Mouse (Mus musculus) megakaryocyte progenitor cell, adult 5-6 weeks (primary cell): ENCODE data around the gene Hnf4a. TPM values are rescaled to one million over a fixed set of nuclear protein-coding genes. Genes with fewer than 3 reads are reported as not detected.
"Not testable (repeated sequence)": the region's sequence is repeated elsewhere in the genome, so short reads cannot be mapped to it uniquely, and the experiment has no call there.

Experiments
- ATAC-seq: replicated peaks from 2 replicates; pipeline ENCODE4 v1.8.0; 2016; ENCODE audit warnings: mild to moderate bottlenecking, moderate TSS enrichment, inconsistent platforms; ENCODE audit not compliant: poor library complexity
- total RNA-seq, 2 experiments: library from RNA; stranded (forward) in 1 of 2; stranded (reverse) in 1 of 2; fragments of 157-497, 149-512 nt in 1 of 2; fragments of 200-1000 nt in 1 of 2; gene quantifications; 2 replicates each; pipeline versions ENCODE4 v1.2.3 to v1.2.4; 2015 to 2017

The Hnf4a gene
- total RNA-seq, 2 experiments from 2014 or later = 0.75 to 1.1 TPM

DNA sequence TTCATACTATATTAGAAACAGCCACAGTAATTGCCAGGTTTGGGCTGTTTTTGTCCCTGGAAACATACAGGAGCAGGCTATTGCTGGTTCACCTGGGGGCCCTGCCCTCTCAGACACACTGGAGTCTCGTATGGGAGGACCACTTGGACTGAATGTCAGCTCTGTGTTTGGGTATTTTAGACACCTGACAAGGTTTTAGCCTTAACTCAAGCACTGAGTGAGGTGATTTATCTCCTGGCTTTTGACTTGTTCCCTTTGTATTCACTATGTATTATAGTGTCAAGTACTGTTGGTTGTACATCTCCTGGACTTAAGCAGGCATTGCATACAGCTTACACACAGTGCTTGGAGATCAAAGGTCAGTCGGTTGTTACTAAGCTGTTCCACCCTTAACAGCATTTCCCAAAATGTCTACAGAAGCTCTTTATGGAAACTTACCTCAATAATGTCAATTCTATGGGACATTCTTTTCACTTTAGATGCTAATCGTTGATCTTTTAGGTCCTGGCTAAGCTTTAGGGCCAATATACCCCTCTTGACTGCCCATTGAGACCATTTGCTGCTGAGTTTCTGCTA is 110.1 kb downstream of the Hnf4a start:
- ATAC-seq = 0 out of 2 replicates have a peak, but pooled peaks have one; percentile 0

- 0 out of 2 replicates have a peak, but pooled peaks have one; percentile 4 for ATAC-seq
Measured at GRCm38 (mm10) chr2:163617232-163617863, 110.7 kb downstream of the Hnf4a start.

GRCm38 (mm10) chr2:163617874-163618273 is 111.3 kb downstream of the Hnf4a start:
- ATAC-seq = no peak

- ATAC-seq = peak; percentile 29; the same call in 1 of the 2 replicates
Measured at GRCm38 (mm10) chr2:163620451-163620850, 113.8 kb downstream of the Hnf4a start.

GRCm38 (mm10) chr2:163621401-163621800 is 114.8 kb downstream of the Hnf4a start:
- not testable (repeated sequence) for ATAC-seq

Other genes starting within 250 kb of the Hnf4a start
- gene Jph2, start 108.8 kb upstream of the Hnf4a start, total RNA-seq (2015) = not detected in 2 replicates
- gene Jph2, start 108.8 kb upstream of the Hnf4a start, total RNA-seq (2017) = not detected in 2 replicates
- 87.4 and 102 TPM in 2 replicates for gene Oser1, start 82.1 kb upstream of the Hnf4a start, total RNA-seq (2015)
- 89.6 and 93.2 TPM in 2 replicates for gene Oser1, start 82.1 kb upstream of the Hnf4a start, total RNA-seq (2017)
- not detected in 2 replicates for gene Gdap1l1, start 68.3 kb upstream of the Hnf4a start, total RNA-seq (2015)
- not detected in 2 replicates for gene Gdap1l1, start 68.3 kb upstream of the Hnf4a start, total RNA-seq (2017)
- 1.5 and 3.2 TPM in 2 replicates for gene Fitm2, start 34.2 kb upstream of the Hnf4a start, total RNA-seq (2015)
- gene Fitm2, start 34.2 kb upstream of the Hnf4a start, total RNA-seq (2017) = 5.8 and 6.4 TPM in 2 replicates
- not detected in 2 replicates for gene R3hdml, start 14.5 kb upstream of the Hnf4a start, total RNA-seq (2015)
- not detected in 2 replicates for gene R3hdml, start 14.5 kb upstream of the Hnf4a start, total RNA-seq (2017)
- 13.7 and 20.7 TPM in 2 replicates for gene Ttpal, start 95.5 kb downstream of the Hnf4a start, total RNA-seq (2015)
- 12.4 and 12.7 TPM in 2 replicates for gene Ttpal, start 95.5 kb downstream of the Hnf4a start, total RNA-seq (2017)
- 641 and 693 TPM in 2 replicates for gene Serinc3, start 138.3 kb downstream of the Hnf4a start, total RNA-seq (2015)
- 470 and 502 TPM in 2 replicates for gene Serinc3, start 138.3 kb downstream of the Hnf4a start, total RNA-seq (2017)
- gene Pkig, start 151.6 kb downstream of the Hnf4a start, total RNA-seq (2015) = 50.8 and 54.4 TPM in 2 replicates
- 52.9 and 56.3 TPM in 2 replicates for gene Pkig, start 151.6 kb downstream of the Hnf4a start, total RNA-seq (2017)
- 13.4 TPM in 2 replicates for gene Ada, start 243.4 kb downstream of the Hnf4a start, total RNA-seq (2015)
- 17.5 and 20.2 TPM in 2 replicates for gene Ada, start 243.4 kb downstream of the Hnf4a start, total RNA-seq (2017)